Comparison of ENCODE assay signal across 8 mouse cellular contexts in the genomic region with DNA sequence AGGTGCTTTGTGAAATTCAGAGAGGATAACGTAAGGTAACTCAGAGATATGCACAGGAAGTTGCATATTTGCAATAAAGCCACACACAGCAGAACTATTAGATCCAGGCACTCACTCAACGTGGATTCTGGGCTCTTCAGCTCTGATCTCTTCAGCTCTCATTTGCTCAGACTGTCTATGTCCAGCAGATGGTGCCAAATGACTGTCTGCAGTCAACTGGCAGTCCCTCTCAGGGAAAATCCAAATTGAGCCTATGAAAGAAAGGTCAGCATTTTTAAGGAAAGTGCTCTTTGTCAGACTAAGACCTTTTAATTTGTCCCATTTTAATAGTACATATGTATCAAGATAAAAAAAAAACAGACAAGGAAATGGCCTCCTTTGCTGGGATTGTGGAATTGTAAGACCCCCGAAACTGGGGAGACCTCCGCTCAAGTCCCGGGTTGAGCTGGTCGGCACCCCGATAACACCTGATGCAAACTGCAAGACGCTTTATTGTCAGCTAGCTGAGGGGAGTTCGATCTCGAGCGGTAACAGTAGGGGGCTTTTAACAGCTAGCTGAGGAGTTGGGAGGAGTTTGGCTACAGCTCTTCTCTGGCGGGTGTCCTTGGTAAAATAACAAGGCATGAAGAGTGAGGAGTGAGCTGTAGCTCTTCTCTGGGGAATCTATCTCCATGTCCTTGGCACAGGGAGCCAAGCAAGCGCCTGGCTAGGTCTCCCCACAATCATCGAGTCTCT. TPM values are rescaled to one million over a fixed set of nuclear protein-coding genes. Genes with fewer than 3 reads are reported as not detected.
DNase-seq lines count a peak whose midpoint lies in the region; ATAC-seq and TF ChIP-seq lines count a peak whose summit lies in the region.

No protein-coding gene starts in this region.

- H3K4me3 ChIP-seq in left cerebral cortex, adult 2 months, result peak overlapping the region; percentile 21; the same call in 1 of the 2 replicates
- H3K4me3 ChIP-seq in embryonic fibroblast, embryonic 13.5 days (ENCODE audit: insufficient read depth, low read length), result no peak overlapping the region
- H3K4me3 ChIP-seq in limb, embryonic 11.5 days (ENCODE audit: low read depth, low read length), result no peak overlapping the region; the same call in 1 of the 2 replicates
- H3K4me3 ChIP-seq in midbrain, embryonic 16.5 days (ENCODE audit: low read depth, low read length), result peak overlapping the region; percentile 33

- peaks cover 2% of the 10 kb centered on the region; the same call in 1 of the 2 replicates for H3K4me1 ChIP-seq in embryonic fibroblast, embryonic 13.5 days (ENCODE audit: control insufficient read depth, insufficient read depth, low read length)
- no peaks in the 10 kb centered on the region for H3K4me1 ChIP-seq in limb, embryonic 11.5 days (ENCODE audit: control insufficient read depth, insufficient read depth, low read length)
- no peaks in the 10 kb centered on the region for H3K4me1 ChIP-seq in midbrain, embryonic 16.5 days (ENCODE audit: control insufficient read depth, insufficient read depth, low read length)

- H3K27me3 ChIP-seq in limb, embryonic 11.5 days (ENCODE audit: control insufficient read depth, insufficient read depth, low read length), result no peaks in the 10 kb centered on the region
- no peaks in the 10 kb centered on the region for H3K27me3 ChIP-seq in midbrain, embryonic 16.5 days (ENCODE audit: control insufficient read depth, insufficient read depth, low read depth, low read length)

- no peak overlapping the region for H3K27ac ChIP-seq in left cerebral cortex, adult 2 months
- H3K27ac ChIP-seq in embryonic fibroblast, embryonic 13.5 days (ENCODE audit: insufficient read depth, low read length), result no peak overlapping the region
- H3K27ac ChIP-seq in limb, embryonic 11.5 days (replicated peaks; ENCODE audit: low read depth, low read length), result no peak overlapping the region
- no peak overlapping the region for H3K27ac ChIP-seq in midbrain, embryonic 16.5 days (ENCODE audit: low read length)

- H3K9me3 ChIP-seq in limb, embryonic 11.5 days (ENCODE audit: control insufficient read depth, low read length), result no peaks in the 10 kb centered on the region
- H3K9me3 ChIP-seq in midbrain, embryonic 16.5 days (replicated peaks; ENCODE audit: control insufficient read depth, low read length, poor library complexity, severe bottlenecking), result 0 out of 2 replicates have a peak, but pooled peaks cover 2% of the 10 kb centered on the region

- no peak for TF ChIP-seq POLR2A in embryonic fibroblast, embryonic 13.5 days (IDR thresholded peaks at IDR 0.05; ENCODE audit: low read depth, low read length)

- DNase-seq in left cerebral cortex, adult 2 months (ENCODE audit: extremely low spot score in 1 of 2, low spot score in 2 of 2), result peak in 1 of 2 experiments; percentile 35
- no peak for DNase-seq in left cerebral cortex, postnatal 36 days (ENCODE audit: low spot score in 2 of 2)
- DNase-seq in brain, adult 2 months (ENCODE audit: low read depth, low spot score), result peak; percentile 90
- peak; percentile 71 for DNase-seq in limb, embryonic 11.5 days (ENCODE audit: low spot score)
- DNase-seq in yolk sac, embryonic 10.5 days (ENCODE audit: low spot score), result no peak

- H3K4me2 ChIP-seq in limb, embryonic 11.5 days (ENCODE audit: low read depth, severe bottlenecking), result peak overlapping the region; percentile 36
- H3K4me2 ChIP-seq in midbrain, embryonic 16.5 days (ENCODE audit: low read length), result peak overlapping the region; percentile 72

- TF ChIP-seq CTCF in left cerebral cortex, adult 2 months (IDR thresholded peaks at IDR 0.05), result peak; percentile 82
- TF ChIP-seq CTCF in embryonic fibroblast, embryonic 13.5 days (IDR thresholded peaks at IDR 0.05; ENCODE audit: borderline replicate concordance, insufficient read depth, low read length), result peak; percentile 70; the same call in 1 of the 2 replicates

- peak; percentile 56 to 77 for ATAC-seq in hematopoietic stem cell, adult 5-6 weeks (replicated peaks in 1 of 2; ENCODE audit: insufficient read depth in 1 of 2, low FRiP score in 2 of 2, low TSS enrichment in 1 of 2, low read depth in 1 of 2, poor library complexity in 2 of 2, severe bottlenecking in 2 of 2)
- peak; percentile 39; the same call in 1 of the 2 replicates for ATAC-seq in limb, embryonic 11.5 days (ENCODE audit: insufficient number of reproducible peaks, low FRiP score, low TSS enrichment, low read depth)
- peak; percentile 86 for ATAC-seq in midbrain, embryonic 16.5 days

- intact Hi-C loops in left cerebral cortex, adult 2 months (cut with DNase I), result loop anchor here (5.0 to 10.0 kb wide), 2 partner anchors 742 to 1085 kb away; no protein-coding TSS in a partner anchor
- intact Hi-C loops in left cerebral cortex, postnatal 36 days (cut with DNase I), result loop anchor here (10.0 kb wide), 1 partner anchor 165 kb away; the partner anchor contains the start of gene Phyh

- peak overlapping the region; percentile 40; the same call in 1 of the 2 replicates for H3K9ac ChIP-seq in limb, embryonic 11.5 days (ENCODE audit: low read length)
- peak overlapping the region; percentile 55 for H3K9ac ChIP-seq in midbrain, embryonic 16.5 days (ENCODE audit: low read depth, low read length)

- 7% methylated on average over 14 of the region's 14 CpGs for WGBS in limb, embryonic 11.5 days
- 4% methylated on average over 14 of the region's 14 CpGs for WGBS in midbrain, embryonic 16.5 days

- no peaks in the 10 kb centered on the region for H3K36me3 ChIP-seq in limb, embryonic 11.5 days (ENCODE audit: control insufficient read depth, insufficient read depth, low read length)
- H3K36me3 ChIP-seq in midbrain, embryonic 16.5 days (ENCODE audit: control insufficient read depth, insufficient read depth, low read length), result no peaks in the 10 kb centered on the region

RNA-seq across cellular contexts. Expression of gene Optn, which starts 16.4 kb away (rescaled TPM):
- total RNA-seq in left cerebral cortex, adult 2 months (2021), result 10 to 100 TPM; 16.7 to 20.4 TPM
- total RNA-seq in left cerebral cortex, postnatal 36 days (2021), result 10 to 100 TPM; 17.2 to 18.5 TPM
- polyA plus RNA-seq in embryonic fibroblast, embryonic 13.5 days (2011; ENCODE audit: insufficient read length, low read depth, missing spikeins), result 10.4 and 12.9 TPM in 2 replicates
- 22.8 and 49.6 TPM in 2 replicates for total RNA-seq in hematopoietic stem cell, adult 5-6 weeks (2017)
- polyA plus RNA-seq in limb, embryonic 11.5 days (2014; fragmentation: Nextera tagmentation; extraction: Ambion mirVana), result 6.6 and 7.8 TPM in 2 replicates
- polyA plus RNA-seq in midbrain, embryonic 16.5 days (2015; fragmentation: Nextera tagmentation; extraction: Ambion mirVana), result 18.0 and 24.3 TPM in 2 replicates

RNA-seq across cellular contexts. Expression of gene Ccdc3, which starts 57.4 kb away (rescaled TPM):
- total RNA-seq in left cerebral cortex, adult 2 months (2021), result 10 to 100 TPM; 14.2 to 19.4 TPM
- total RNA-seq in left cerebral cortex, postnatal 36 days (2021), result 10 to 100 TPM; 15.9 to 17.5 TPM
- 3.4 and 11.5 TPM in 2 replicates for polyA plus RNA-seq in embryonic fibroblast, embryonic 13.5 days (2011; ENCODE audit: insufficient read length, low read depth, missing spikeins)
- not detected in 2 replicates for total RNA-seq in hematopoietic stem cell, adult 5-6 weeks (2017)
- polyA plus RNA-seq in limb, embryonic 11.5 days (2014; fragmentation: Nextera tagmentation; extraction: Ambion mirVana), result 1.6 and 2.3 TPM in 2 replicates
- polyA plus RNA-seq in midbrain, embryonic 16.5 days (2015; fragmentation: Nextera tagmentation; extraction: Ambion mirVana), result 6.0 and 6.6 TPM in 2 replicates

Comparison
In these comparisons a context has a peak if more than half of its experiments do, and no peak if none do; other contexts are left out.
1. DNase-seq: peak in brain, adult 2 months (single experiment) and limb, embryonic 11.5 days (single experiment); none in left cerebral cortex, postnatal 36 days (0 of 2) and yolk sac, embryonic 10.5 days (single experiment).
2. H3K4me3 ChIP-seq: peak in left cerebral cortex, adult 2 months (single experiment) and midbrain, embryonic 16.5 days (single experiment); none in embryonic fibroblast, embryonic 13.5 days (single experiment) and limb, embryonic 11.5 days (single experiment).
3. RNA of gene Ccdc3, which starts 57.4 kb away (total RNA-seq): 14.2 to 19.4 TPM in left cerebral cortex, adult 2 months and 15.9 to 17.5 TPM in left cerebral cortex, postnatal 36 days; not detected in hematopoietic stem cell, adult 5-6 weeks; every median in the first group is over 10 times any median in the second.
4. Peak in every context shown above with its lines, with median percentiles within 50 percentile points of each other: ATAC-seq.